Mouse (Mus musculus) cerebellum, postnatal 25 days (tissue): Measurements from ENCODE around the gene Zfp346.

Experiments
- DNase-seq, 2 experiments: peaks; one replicate each; pipeline ENCODE4 v3.0.0; 2021; ENCODE audit warnings: mixed read lengths in 2 of 2

The Zfp346 gene

DNA sequence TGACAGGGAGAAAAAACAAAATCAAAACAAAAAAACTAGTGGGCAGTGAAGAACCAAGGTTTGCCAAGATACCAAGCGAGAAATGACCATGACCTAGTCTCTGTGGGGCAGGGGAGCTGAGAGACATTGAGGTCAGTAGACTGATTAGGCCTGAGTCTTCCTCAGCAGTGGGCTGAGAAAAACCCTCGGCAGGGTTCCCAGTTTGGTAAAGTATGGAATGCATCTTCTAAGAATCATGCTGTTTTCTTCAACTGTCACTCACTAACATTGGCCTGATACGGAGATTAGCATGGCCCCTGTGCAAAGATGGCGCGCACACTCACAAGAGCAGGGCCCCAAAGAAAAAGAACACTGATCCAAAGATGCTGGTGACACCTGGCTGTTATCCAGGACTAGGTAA, 48.8 kb downstream of the Zfp346 start:
- no peak for DNase-seq

- no peak for DNase-seq
Observed at GRCm38 (mm10) chr13:55162365-55162764, 57.3 kb downstream of the Zfp346 start.

DNA sequence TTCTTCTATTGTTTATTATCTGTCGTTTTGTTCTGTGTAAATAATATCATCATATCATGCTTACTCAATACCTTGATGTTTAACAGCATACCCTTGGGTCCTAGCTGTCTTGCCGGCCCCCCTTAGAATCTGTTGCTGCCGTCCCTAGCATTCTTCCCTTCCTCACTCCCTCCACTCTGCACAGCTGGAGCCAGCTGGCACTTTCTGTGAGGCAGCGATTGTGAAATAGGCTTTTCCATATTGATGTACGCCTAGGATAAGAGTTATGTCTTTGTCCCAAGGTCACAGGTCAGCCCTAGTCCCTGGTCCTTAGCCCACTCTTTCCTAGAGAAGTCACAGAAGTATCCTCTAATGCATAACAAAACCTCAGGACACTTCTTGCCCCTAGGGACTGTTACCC, 58.4 kb downstream of the Zfp346 start:
- DNase-seq, result no peak

DNA sequence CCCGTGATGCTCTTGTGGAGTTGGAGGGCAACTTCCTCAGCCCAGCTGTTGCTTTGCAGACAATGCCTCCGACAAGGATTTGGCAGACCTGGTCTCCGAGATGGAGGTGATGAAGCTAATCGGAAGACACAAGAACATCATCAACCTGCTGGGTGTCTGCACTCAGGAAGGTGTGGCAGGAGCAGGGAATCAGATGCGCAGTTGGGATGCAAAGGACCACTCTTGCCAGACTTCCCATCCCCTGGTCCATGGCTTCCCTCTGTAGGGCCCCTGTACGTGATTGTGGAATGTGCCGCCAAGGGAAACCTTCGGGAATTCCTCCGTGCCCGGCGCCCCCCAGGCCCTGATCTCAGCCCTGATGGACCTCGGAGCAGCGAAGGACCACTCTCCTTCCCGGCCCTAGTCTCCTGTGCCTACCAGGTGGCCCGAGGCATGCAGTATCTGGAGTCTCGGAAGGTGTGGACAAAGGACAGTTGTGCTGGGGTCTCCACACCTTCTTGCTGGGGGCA, 60.8 kb downstream of the Zfp346 start:
- no peak for DNase-seq

DNA sequence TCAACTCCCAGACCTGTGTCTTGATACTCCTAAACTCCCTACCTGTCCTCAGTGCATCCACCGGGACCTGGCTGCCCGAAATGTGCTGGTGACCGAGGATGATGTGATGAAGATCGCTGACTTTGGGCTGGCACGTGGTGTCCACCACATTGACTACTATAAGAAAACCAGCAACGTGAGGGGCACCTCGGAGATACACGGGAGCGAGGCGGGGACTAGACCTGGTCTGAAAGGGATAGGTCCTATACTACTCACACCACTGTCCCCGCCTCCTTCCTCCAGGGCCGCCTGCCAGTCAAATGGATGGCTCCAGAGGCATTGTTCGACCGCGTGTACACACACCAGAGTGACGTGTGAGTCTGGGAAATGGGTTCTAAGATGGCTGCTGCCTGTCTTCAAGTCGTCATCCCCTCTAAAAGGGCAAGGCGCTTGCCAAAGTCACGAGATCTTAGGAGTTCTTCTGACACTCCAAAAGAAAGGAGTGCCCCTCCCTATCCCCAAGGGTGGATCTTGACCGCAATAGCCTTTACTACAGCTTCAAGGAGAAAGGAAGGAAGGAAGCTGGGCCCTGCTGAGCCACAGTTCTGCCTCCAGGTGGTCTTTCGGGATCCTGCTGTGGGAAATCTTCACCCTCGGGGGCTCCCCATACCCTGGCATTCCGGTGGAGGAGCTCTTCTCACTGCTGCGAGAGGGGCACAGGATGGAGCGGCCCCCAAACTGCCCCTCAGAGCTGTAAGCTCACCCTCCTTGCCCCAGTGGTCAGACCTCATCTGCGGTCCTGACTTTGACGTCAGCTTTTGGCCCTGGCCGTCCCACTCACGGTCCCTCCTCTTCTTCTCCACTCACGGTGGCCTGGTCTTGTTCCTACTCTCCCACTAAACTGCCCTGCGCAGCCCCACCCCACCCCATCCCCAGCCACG, 62.0 kb downstream of the Zfp346 start:
- DNase-seq, result no peak

GRCm38 (mm10) chr13:55167798-55168197, 62.7 kb downstream of the Zfp346 start:
- no peak for DNase-seq

GRCm38 (mm10) chr13:55168255-55168654, 63.1 kb downstream of the Zfp346 start:
- no peak for DNase-seq

- no peak for DNase-seq
Observed at GRCm38 (mm10) chr13:55168958-55169369, 63.9 kb downstream of the Zfp346 start.

DNA sequence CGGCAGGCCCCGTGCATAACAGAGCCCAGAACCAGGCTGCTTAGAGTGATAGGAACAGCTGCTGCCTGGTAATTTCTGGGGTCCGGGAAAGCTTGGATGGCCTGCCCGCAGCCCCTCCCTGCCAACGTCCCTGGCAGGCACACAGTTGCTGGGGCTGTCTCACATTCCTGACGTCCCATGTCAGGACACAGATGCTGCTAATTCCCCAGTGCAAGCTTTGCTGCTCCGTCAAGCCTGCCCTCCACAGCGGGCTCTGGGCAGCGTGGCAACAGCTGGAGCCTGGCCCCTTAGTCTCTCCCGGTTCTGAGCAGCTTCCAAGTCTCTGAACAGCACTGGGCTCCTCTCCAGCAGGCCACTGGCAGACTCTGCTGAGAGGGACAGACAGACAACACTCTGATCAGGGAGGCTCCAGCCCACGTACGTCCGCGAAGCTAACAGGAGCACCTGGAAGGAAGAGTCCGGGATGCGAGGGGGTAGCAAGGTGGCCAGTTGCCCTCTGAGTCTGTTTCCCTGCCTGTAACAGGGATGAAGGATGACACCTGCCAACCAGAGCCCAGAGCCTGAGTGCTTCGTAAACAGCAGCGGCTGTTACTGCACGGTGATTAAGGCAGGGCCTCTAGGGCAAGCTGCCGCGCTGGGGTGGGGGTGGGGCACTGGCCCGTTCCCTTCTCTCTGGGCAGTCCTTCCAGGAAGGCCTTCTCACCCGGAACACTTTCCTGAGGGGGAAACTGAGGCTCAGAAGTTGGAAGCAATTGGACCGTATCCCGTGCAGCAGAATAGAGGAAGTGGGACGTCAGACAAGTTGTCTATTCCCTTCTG, 66.6 kb downstream of the Zfp346 start:
- DNase-seq, result peak in 1 of 2 experiments; percentile 42

DNA sequence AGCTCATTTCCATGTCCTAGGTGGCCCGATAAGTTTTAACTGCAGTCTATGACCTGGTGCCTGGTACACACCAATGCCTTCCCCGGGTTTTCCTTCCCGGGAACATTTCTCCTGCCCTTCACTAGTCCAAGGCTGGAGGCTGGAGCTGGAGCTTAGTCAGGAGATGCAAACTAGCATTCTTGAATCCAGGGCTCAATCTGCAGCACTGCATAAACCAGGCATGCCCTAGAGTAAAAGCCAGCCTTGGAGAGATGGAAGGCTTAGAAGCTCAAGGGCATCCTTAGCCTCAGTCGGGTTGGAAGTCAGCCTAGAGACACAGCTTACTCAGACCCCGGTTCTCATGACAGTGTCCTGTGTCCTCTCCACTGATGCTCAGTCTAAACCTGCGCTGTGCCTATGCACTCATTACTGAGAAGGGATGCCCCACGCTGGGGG, 67.2 kb downstream of the Zfp346 start:
- no peak for DNase-seq

DNA sequence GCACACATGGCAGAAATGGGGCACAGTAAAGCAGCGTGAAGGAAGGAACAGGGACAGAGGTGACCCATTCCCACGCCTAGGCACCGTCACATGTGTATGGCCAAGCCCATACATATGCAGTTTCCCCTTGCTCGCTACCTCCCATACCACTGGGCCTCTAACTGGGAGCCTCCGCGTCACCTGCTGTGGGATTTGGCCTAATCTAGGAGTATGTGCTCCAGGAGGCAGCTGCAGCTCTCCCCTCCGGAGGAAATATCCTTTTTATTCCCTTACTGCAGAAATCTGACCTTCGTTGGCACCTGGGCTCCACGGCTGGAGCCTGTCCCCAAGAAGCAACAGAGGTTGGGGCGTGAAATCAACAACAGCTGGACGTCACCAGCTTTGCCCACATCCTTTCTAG, 69.2 kb downstream of the Zfp346 start:
- no peak for DNase-seq

GRCm38 (mm10) chr13:55176265-55176664, 71.2 kb downstream of the Zfp346 start:
- no peak for DNase-seq

DNA sequence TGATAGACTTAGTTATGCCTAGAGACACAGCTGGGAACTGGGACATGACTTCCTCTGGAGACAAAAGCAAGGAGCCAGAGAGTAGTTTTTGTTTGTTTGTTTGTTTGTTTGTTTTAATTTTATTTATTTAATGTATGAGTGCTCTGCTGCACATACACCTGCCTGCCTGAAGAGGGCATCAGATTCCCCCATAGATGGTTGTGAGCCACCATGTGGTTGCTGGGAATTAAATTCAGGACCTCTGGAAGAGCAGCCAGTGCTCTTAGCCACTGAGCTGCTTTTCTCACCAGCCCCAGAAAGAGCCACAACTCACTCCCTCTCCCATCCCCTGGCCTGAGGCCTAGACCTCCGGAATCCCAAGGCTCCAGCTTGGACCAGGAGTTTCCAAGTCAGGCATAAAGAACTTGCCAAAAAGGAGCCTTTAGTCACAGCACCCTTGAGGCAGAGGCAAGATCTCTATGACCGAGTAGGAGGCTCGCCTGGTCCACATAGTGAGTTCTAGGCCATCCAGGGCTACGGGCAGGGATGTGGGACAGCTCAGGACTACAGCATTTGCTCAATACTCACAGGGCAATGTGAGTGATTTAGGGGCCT, 72.9 kb downstream of the Zfp346 start:
- DNase-seq, result no peak

GRCm38 (mm10) chr13:55178556-55178955, 73.4 kb downstream of the Zfp346 start:
- DNase-seq, result peak; percentile 80 to 85

DNA sequence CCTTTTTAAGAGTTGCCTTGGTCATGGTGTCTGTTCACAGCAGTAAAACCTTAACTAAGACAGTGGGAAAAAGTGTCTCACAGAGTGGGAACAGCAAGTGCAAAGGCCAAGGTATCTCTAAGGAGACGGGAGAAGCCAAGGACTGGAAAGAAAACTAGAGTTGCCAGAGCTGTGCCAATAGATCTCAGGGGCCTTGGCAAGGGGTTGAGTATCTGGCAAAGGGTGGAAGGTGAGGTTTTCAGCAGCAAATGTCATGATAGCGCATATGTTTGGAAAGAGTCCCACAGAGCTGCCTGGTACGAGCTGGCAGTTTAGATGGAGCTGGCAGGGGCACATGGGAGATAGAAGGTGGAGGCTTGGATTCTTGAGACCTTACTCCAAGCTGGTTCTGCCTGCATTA, 74.5 kb downstream of the Zfp346 start:
- DNase-seq, result peak; percentile 51 to 63

DNA sequence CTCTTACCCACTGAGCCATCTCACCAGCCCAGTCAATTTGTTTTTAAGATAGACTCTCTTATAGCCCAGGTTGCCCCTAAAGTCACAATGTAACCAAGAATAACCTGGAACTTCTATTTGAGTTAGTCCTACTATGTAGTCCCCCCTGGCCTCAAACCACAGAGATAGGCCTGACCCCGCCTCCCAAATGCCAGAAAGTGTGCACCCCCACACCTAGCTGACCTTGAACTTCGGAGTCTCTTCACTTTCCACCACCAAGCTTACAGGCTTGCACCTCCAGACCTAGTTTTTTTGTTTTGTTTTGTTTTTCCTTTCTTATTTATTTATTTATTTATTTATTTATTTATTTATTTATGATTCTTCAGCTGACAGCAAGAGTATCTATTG, 76.7 kb downstream of the Zfp346 start:
- no peak for DNase-seq

DNA sequence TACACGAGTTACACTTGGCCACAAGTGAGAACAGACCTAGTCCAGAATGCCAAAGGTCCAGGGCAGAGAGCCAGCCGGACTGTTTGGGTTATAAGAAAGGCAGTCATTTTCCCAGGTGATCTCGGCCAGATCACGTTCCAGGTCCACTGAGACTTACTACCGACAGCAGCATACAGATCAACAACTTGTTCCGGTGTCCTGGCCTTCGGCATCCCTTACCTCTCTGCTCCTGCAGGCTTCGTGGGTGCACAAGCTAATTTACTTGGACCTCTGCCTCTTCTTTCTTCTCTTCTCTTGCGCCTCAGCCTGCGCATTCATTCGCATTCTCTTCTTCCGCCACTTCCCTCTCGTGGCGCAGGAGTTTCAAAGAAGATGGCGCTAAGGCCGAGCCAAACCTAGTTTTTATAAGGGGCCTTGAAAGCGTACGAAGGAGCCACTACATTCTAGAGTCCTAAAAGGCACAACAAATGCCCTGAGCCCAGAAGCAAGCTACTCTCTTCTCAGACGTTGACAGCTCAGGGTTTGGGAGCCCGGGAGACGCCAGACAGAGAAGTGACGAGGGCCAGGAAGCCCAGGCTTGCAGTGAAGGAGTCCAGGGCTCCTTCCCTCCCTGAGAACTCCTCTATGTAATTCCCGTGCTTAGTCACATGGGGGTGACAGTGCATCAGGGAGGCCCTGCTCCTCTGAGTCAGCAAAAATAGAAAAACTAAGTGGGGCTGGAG, 77.2 kb downstream of the Zfp346 start:
- DNase-seq, result peak; percentile 71 to 72

DNA sequence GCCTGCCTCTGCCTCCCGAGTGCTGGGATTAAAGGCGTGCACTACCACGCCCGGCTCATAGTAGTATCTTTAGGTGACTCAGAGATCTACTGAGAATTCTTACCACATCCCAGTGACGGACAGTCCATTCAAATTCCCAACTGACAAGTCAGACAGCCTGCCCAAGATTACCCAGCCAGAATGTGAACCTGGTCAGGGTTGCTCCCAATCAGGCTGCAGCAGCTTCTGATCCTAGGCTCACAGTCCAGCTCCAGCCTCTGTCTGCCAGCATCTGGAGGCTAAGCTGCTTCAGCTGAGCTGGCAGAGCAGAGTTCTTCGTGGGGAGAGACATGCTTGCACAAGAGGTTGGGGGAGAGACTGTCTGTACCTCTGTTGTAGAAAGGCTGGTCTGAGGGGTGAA, 78.3 kb downstream of the Zfp346 start:
- DNase-seq, result no peak
